Mouse (Mus musculus): ENCODE measurements around the gene Fam90a1a.

Fam90a1a gene

DNA sequence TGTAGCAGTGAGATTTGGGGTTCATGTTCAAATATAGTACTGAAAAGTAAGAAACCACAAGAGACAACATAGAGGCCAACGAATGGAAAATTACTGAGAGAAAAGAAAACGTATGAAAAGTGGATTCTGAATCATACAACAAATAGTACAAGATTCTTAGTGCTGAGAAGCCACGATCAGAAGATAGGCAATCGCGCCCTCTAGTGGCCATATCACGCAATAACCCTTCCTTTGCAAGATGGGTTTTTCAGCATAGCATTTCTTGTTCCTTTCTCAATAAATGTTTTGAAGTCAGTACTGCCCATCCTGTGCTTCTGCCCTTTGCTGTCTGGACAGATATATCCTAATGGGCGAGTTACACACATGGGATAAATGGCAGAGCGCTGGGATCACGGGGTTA is 3.2 kb upstream of the Fam90a1a start:
- H3K9me3 ChIP-seq (ENCODE audit: low read length) = peaks cover 9% of the 10 kb centered on the region; the same call in 1 of the 2 replicates
- TF ChIP-seq POU5F1 (IDR thresholded peaks at IDR 0.05; ENCODE audit: borderline replicate concordance, low read length) (no peak), NANOG (IDR thresholded peaks at IDR 0.05; ENCODE audit: borderline replicate concordance, low read length) (no peak), CTCF (conservative IDR thresholded peaks at IDR 0.05; ENCODE audit: low read length) (peak; percentile 76)

DNA sequence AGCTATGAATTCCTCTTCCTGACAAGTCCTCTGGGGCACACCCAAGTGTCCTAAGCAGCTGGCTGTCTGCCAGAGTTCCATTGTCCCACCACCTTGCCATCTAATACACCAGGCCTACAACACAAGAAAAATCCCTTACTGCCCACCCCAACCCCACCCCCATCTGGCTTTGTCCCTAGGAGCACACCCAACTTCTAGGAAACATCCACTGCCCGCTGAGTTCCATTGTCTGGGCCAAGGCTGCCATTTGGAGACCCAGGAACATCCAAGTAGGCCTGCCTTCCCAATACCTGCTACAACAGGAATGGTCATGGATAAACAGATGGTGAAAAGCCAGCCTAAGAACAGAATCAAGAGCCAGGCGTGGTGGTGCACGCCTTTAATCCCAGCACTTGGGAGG is 2.2 kb upstream of the Fam90a1a start:
- peaks cover 7% of the 10 kb centered on the region for H3K4me1 ChIP-seq (replicated peaks; ENCODE audit: low read depth, low read length)
- TF ChIP-seq NANOG (IDR thresholded peaks at IDR 0.05; ENCODE audit: borderline replicate concordance, low read length) (peak; percentile 27; the same call in 1 of the 2 replicates), POU5F1 (IDR thresholded peaks at IDR 0.05; ENCODE audit: borderline replicate concordance, low read length) (no peak)
- peaks cover 9% of the 10 kb centered on the region; the same call in 1 of the 2 replicates for H3K9me3 ChIP-seq (ENCODE audit: low read length)
- no peaks in the 10 kb centered on the region for H3K27me3 ChIP-seq (ENCODE audit: insufficient read depth, low read length)
- no peaks in the 10 kb centered on the region for H3K36me3 ChIP-seq (ENCODE audit: insufficient read depth, low read length)
- H3K4me3 ChIP-seq (replicated peaks; ENCODE audit: low read length) = no peak overlapping the region

More for the DNA sequence above, 3.2 kb upstream of the Fam90a1a start:
- no peaks in the 10 kb centered on the region for H3K36me3 ChIP-seq (ENCODE audit: insufficient read depth, low read length)
- H3K4me1 ChIP-seq (replicated peaks; ENCODE audit: low read depth, low read length) = peaks cover 7% of the 10 kb centered on the region
- H3K27me3 ChIP-seq (ENCODE audit: insufficient read depth, low read length) = no peaks in the 10 kb centered on the region
- H3K4me3 ChIP-seq (replicated peaks; ENCODE audit: low read length) = no peak overlapping the region

DNA sequence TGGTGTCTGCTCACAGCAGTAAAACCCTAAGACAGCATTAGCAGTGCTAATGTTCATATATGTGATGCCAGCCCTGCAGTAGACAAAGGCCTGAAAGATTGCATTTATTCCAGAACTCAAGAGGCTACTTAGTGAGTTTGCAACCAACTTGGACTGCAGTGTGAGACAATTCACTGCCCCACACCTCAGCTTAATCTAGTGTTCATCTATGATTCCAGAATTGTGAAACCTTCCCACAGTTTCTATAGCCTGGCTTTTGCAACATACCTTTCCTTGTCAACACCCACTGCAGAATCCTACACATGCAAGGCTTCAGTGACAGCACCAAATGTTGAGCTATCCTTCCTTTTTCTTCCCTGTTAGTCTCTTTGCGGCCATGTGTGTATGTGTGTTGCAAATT is 8.1 kb downstream of the Fam90a1a start:
- TF ChIP-seq NANOG (IDR thresholded peaks at IDR 0.05; ENCODE audit: borderline replicate concordance, low read length) (no peak), CTCF (conservative IDR thresholded peaks at IDR 0.05; ENCODE audit: low read length) (no peak), POU5F1 (IDR thresholded peaks at IDR 0.05; ENCODE audit: borderline replicate concordance, low read length) (no peak)
- Histone ChIP-seq H3K9me3 (ENCODE audit: low read length) (no peaks in the 10 kb centered on the region), H3K4me3 (replicated peaks; ENCODE audit: low read length) (no peak overlapping the region), H3K4me1 (replicated peaks; ENCODE audit: low read depth, low read length) (no peaks in the 10 kb centered on the region), H3K27me3 (ENCODE audit: insufficient read depth, low read length) (no peaks in the 10 kb centered on the region), H3K36me3 (ENCODE audit: insufficient read depth, low read length) (no peaks in the 10 kb centered on the region)

DNA sequence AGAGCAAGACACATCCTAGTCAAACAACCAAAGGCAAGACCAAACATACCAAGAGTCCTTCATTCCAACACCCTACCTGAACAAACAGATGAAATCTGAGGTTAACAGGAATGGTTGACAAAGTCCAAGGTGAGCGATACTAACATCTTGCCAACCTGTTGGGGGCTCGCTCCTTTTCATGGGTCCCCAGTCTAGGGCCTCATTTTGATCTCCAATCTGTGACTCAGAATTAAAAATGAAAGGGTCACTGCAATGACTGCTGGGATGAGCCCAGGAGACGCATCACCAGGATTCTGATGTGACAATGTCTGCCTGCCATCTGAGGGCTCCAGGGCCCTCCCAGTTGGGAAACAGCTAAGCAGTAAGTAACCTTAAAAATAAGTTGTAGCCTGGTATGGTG is 11.0 kb downstream of the Fam90a1a start, which contains the start of gene Ccdc70:
Gene Ccdc70, plus strand, starts transcription at position 301 of the 400 bp plus-strand sequence.
- Histone ChIP-seq H3K9me3 (ENCODE audit: low read length) (no peaks in the 10 kb centered on the region; the same call in 1 of the 2 replicates), H3K4me3 (replicated peaks; ENCODE audit: low read length) (no peak within 1 kb of the TSS), H3K27me3 (ENCODE audit: insufficient read depth, low read length) (no peaks in the 10 kb centered on the region; the same call in 1 of the 2 replicates), H3K4me1 (replicated peaks; ENCODE audit: low read depth, low read length) (no peaks in the 10 kb centered on the region), H3K36me3 (ENCODE audit: insufficient read depth, low read length) (no peaks in the 10 kb centered on the region)
- TF ChIP-seq NANOG (IDR thresholded peaks at IDR 0.05; ENCODE audit: borderline replicate concordance, low read length) = no peak
- no peak for TF ChIP-seq CTCF (conservative IDR thresholded peaks at IDR 0.05; ENCODE audit: low read length)
- TF ChIP-seq POU5F1 (IDR thresholded peaks at IDR 0.05; ENCODE audit: borderline replicate concordance, low read length) = no peak

DNA sequence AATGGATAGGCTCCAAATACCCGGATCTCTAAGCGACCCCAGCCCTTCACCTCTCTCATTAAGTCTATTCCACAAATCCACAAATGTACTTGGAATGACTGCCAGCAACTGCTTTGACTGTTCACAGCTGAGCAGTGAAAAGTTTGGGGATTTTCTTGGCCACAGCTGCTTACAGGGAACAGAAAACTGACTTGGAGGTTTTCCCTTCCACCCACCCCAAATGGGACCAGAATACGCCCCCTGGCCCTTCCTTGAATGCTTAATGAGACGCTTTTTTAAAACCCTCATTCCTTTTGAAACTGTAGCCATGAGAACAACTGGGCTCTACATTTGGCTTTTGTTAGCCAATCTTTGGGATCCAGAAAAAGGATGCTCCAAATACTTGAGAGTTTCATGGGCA is 19.7 kb downstream of the Fam90a1a start:
- Histone ChIP-seq H3K36me3 (ENCODE audit: insufficient read depth, low read length) (no peaks in the 10 kb centered on the region), H3K27me3 (ENCODE audit: insufficient read depth, low read length) (no peaks in the 10 kb centered on the region; the same call in 1 of the 2 replicates), H3K9me3 (ENCODE audit: low read length) (no peaks in the 10 kb centered on the region; the same call in 1 of the 2 replicates), H3K4me1 (replicated peaks; ENCODE audit: low read depth, low read length) (no peaks in the 10 kb centered on the region), H3K4me3 (replicated peaks; ENCODE audit: low read length) (no peak overlapping the region)
- TF ChIP-seq NANOG (IDR thresholded peaks at IDR 0.05; ENCODE audit: borderline replicate concordance, low read length) (no peak), POU5F1 (IDR thresholded peaks at IDR 0.05; ENCODE audit: borderline replicate concordance, low read length) (no peak)

DNA sequence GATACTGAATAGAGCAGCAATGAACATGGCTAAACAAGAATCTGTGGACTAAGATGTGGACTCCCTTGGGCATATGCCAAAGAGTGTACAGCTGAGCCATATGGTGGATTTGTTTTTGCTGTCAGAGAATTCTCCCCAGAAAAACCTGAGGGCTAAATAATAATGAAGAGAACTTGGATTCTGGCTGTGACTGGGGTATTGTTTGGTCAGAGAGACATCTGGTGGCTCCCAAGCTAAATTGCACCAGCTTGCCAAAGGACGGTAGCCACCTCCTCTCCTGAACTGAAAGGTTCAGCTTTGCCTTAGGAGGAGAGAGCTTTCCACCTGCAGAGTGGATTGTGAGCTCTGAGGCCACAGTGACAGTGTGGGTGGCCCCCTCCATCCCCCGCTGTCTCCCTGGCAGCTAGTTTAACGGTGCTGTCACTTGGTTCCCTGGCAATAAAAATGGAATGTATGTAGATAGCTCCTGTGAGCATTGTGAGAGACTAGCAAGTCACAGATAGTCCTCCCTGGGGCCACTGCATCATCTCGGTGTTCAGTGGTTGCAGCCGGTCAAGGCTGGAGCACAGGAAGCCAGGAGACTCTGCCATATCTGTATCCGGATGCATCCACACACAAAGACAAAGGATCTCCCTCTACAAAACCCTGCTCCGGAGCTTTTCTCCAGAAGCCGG is 23.3 kb downstream of the Fam90a1a start:
- TF ChIP-seq POU5F1 (IDR thresholded peaks at IDR 0.05; ENCODE audit: borderline replicate concordance, low read length) (no peak), CTCF (conservative IDR thresholded peaks at IDR 0.05; ENCODE audit: low read length) (peak; percentile 59)
- no peak overlapping the region for H3K4me3 ChIP-seq (replicated peaks; ENCODE audit: low read length)
- H3K9me3 ChIP-seq (ENCODE audit: low read length) = no peaks in the 10 kb centered on the region
- no peaks in the 10 kb centered on the region for H3K4me1 ChIP-seq (replicated peaks; ENCODE audit: low read depth, low read length)
- H3K27me3 ChIP-seq (ENCODE audit: insufficient read depth, low read length) = no peaks in the 10 kb centered on the region
- no peaks in the 10 kb centered on the region for H3K36me3 ChIP-seq (ENCODE audit: insufficient read depth, low read length)

DNA sequence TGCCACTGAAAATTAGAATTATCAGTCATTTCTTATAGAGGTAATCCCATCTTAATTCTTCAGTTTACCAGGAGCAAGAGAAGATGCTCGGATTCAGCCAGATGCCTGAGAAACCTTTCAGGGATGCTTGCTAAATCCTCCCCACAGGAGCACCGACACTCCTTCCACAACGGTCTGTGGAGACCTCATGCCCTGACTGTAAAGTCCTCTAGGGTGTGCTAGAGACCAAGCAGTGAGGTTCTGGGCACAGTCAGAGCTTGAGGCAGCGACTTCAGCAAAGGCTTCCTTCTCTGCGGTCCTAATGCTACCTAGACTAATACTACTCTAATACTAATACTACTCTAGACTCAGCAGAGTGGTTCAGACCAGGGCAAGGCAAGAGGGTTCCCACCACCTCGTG is 33.7 kb downstream of the Fam90a1a start:
- 0 out of 2 replicates have a peak, but pooled peaks cover 9% of the 10 kb centered on the region for H3K27me3 ChIP-seq (ENCODE audit: insufficient read depth, low read length)
- peak; percentile 45 for TF ChIP-seq CTCF (conservative IDR thresholded peaks at IDR 0.05; ENCODE audit: low read length)
- TF ChIP-seq NANOG (IDR thresholded peaks at IDR 0.05; ENCODE audit: borderline replicate concordance, low read length) = no peak
- no peak overlapping the region for H3K4me3 ChIP-seq (replicated peaks; ENCODE audit: low read length)
- H3K4me1 ChIP-seq (replicated peaks; ENCODE audit: low read depth, low read length) = 0 out of 2 replicates have a peak, but pooled peaks cover 2% of the 10 kb centered on the region
- H3K9me3 ChIP-seq (ENCODE audit: low read length) = no peaks in the 10 kb centered on the region
- no peaks in the 10 kb centered on the region for H3K36me3 ChIP-seq (ENCODE audit: insufficient read depth, low read length)

DNA sequence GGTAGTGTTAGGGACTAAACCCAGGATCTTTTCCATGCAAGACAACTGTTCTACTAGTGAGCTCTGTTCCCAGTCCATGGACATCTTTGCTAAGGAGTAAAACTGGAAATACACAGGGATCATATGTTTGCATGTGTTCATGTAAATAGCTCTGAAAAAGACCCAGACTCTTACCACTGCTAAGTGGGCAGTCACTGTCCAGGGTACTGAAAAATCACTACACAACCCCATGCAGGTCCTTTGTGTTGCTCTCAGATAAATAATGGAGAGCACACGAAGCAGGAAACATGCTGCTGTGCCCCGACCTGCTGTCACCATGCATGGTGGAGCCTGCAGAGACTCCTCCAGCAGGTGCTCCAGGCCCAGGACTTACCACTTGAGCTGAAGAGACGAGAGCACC is 36.7 kb downstream of the Fam90a1a start:
- Histone ChIP-seq H3K9me3 (ENCODE audit: low read length) (no peaks in the 10 kb centered on the region), H3K27me3 (ENCODE audit: insufficient read depth, low read length) (0 out of 2 replicates have a peak, but pooled peaks cover 9% of the 10 kb centered on the region), H3K4me3 (replicated peaks; ENCODE audit: low read length) (no peak overlapping the region), H3K36me3 (ENCODE audit: insufficient read depth, low read length) (no peaks in the 10 kb centered on the region), H3K4me1 (replicated peaks; ENCODE audit: low read depth, low read length) (no peaks in the 10 kb centered on the region)
- no peak for TF ChIP-seq POU5F1 (IDR thresholded peaks at IDR 0.05; ENCODE audit: borderline replicate concordance, low read length)
- TF ChIP-seq NANOG (IDR thresholded peaks at IDR 0.05; ENCODE audit: borderline replicate concordance, low read length) = no peak
- TF ChIP-seq CTCF (conservative IDR thresholded peaks at IDR 0.05; ENCODE audit: low read length) = no peak

Measured in E14TG2a.4 (cell line).